Mouse (Mus musculus) embryonic facial prominence, embryonic 12.5 days (tissue): ENCODE results near the gene Clec5a. TPM values are rescaled to one million over a fixed set of nuclear protein-coding genes. Genes with fewer than 3 reads are reported as not detected.
"Not testable (repeated sequence)": the region's sequence is repeated elsewhere in the genome, so short reads cannot be mapped to it uniquely, and the experiment has no call there.

Experiments
- ATAC-seq: fragments of 200-750 bp; cut with Nextera tagmentation; 2 replicates; pipeline ENCODE4 v1.8.0; 2017; ENCODE audit not compliant: insufficient number of reproducible peaks, insufficient read depth, low FRiP score, low TSS enrichment
- H3K27ac ChIP-seq: fragments of 300-500 bp; sonication (generic); 2 replicates; pipeline ENCODE4 v1.5.1; 2016; ENCODE audit warnings: mild to moderate bottlenecking
- H3K27me3 ChIP-seq: fragments of 300-500 bp; sonication (generic); 2 replicates; pipeline ENCODE4 v1.6.1; 2016; ENCODE audit warnings: mild to moderate bottlenecking, moderate library complexity
- H3K36me3 ChIP-seq: fragments of 300-500 bp; sonication (generic); 2 replicates; pipeline ENCODE4 v1.6.1; 2016; ENCODE audit warnings: mild to moderate bottlenecking
- H3K4me1 ChIP-seq: fragments of 300-500 bp; sonication (generic); 2 replicates; pipeline ENCODE4 v1.6.1; 2016
- H3K4me2 ChIP-seq: fragments of 300-500 bp; sonication (generic); replicated peaks from 2 replicates; pipeline ENCODE4 v1.6.1; 2016; ENCODE audit warnings: mild to moderate bottlenecking, moderate library complexity
- H3K4me3 ChIP-seq: fragments of 300-500 bp; sonication (generic); 2 replicates; pipeline ENCODE4 v1.5.1; 2016; ENCODE audit warnings: mild to moderate bottlenecking
- H3K9ac ChIP-seq: fragments of 300-500 bp; sonication (generic); 2 replicates; pipeline ENCODE4 v1.6.1; 2016; ENCODE audit warnings: mild to moderate bottlenecking, moderate library complexity
- H3K9me3 ChIP-seq: fragments of 300-500 bp; sonication (generic); 2 replicates; pipeline ENCODE4 v1.6.1; 2016; ENCODE audit warnings: mild to moderate bottlenecking, moderate library complexity
- WGBS: fragments of 180-500 bp; shearing (Covaris S2); methylation state at CpG from one replicate; pipeline ENCODE4 v1.1.7; 2016; 5-methylcytosine and 5-hydroxymethylcytosine counted together
- polyA plus RNA-seq: library from polyadenylated mRNA; unstranded; fragments of >200 nt; fragmentation: Nextera tagmentation; extraction: Ambion mirVana; gene quantifications from 2 replicates; pipeline ENCODE4 v1.2.1, GENCODE M21; 2016

The Clec5a gene
- 0.45 and 0.93 TPM in 2 replicates for polyA plus RNA-seq

GRCm38 (mm10) chr6:40585645-40586044 lies at the start of gene Clec5a:
Clec5a (minus strand) TSS chr6:40585821.
- Histone ChIP-seq H3K4me1 (no peaks in the 10 kb centered on the region), H3K27ac (no peak within 1 kb of the TSS), H3K9me3 (no peaks in the 10 kb centered on the region), H3K36me3 (no peaks in the 10 kb centered on the region), H3K27me3 (no peaks in the 10 kb centered on the region), H3K9ac (no peak within 1 kb of the TSS), H3K4me3 (no peak within 1 kb of the TSS), H3K4me2 (no peak within 1 kb of the TSS)
- WGBS: 79% methylated on average over 5 of the region's 5 CpGs
- no peak for ATAC-seq

GRCm38 (mm10) chr6:40634640-40635071 lies 49.0 kb upstream of the Clec5a start:
- Histone ChIP-seq H3K4me3 (no peak overlapping the region), H3K9ac (no peak overlapping the region), H3K27ac (no peak overlapping the region), H3K27me3 (no peaks in the 10 kb centered on the region), H3K4me1 (no peaks in the 10 kb centered on the region), H3K36me3 (no peaks in the 10 kb centered on the region), H3K4me2 (no peak overlapping the region), H3K9me3 (no peaks in the 10 kb centered on the region)
- ATAC-seq: no peak
- WGBS: 70% methylated on average over 1 of the region's 1 CpGs

- no peak for ATAC-seq
Measured at GRCm38 (mm10) chr6:40628406-40629000, 42.9 kb upstream of the Clec5a start, which contains the start of gene Mgam. Mgam (plus strand) TSS chr6:40628831.

GRCm38 (mm10) chr6:40626111-40626510 lies 40.5 kb upstream of the Clec5a start:
- no peak overlapping the region for H3K4me2 ChIP-seq
- no peak overlapping the region for H3K4me3 ChIP-seq
- no peaks in the 10 kb centered on the region for H3K36me3 ChIP-seq
- H3K9ac ChIP-seq: no peak overlapping the region
- no peaks in the 10 kb centered on the region for H3K27me3 ChIP-seq
- ATAC-seq: no peak
- no peaks in the 10 kb centered on the region for H3K9me3 ChIP-seq
- H3K4me1 ChIP-seq: no peaks in the 10 kb centered on the region
- WGBS: 52% methylated on average over 1 of the region's 1 CpGs
- no peak overlapping the region for H3K27ac ChIP-seq

More at GRCm38 (mm10) chr6:40628406-40629000, 42.9 kb upstream of the Clec5a start, which contains the start of gene Mgam:
- no peak within 1 kb of the TSS for H3K4me3 ChIP-seq
- H3K27me3 ChIP-seq: no peaks in the 10 kb centered on the region
- H3K27ac ChIP-seq: no peak within 1 kb of the TSS
- H3K4me1 ChIP-seq: no peaks in the 10 kb centered on the region
- H3K9ac ChIP-seq: no peak within 1 kb of the TSS
- H3K36me3 ChIP-seq: no peaks in the 10 kb centered on the region
- H3K9me3 ChIP-seq: no peaks in the 10 kb centered on the region
- 85% methylated on average over 8 of the region's 8 CpGs for WGBS
- H3K4me2 ChIP-seq: no peak within 1 kb of the TSS

GRCm38 (mm10) chr6:40617965-40618364 lies 32.3 kb upstream of the Clec5a start:
- no peak overlapping the region for H3K4me2 ChIP-seq
- no peaks in the 10 kb centered on the region for H3K9me3 ChIP-seq
- 22% methylated on average over 2 of the region's 2 CpGs for WGBS
- no peaks in the 10 kb centered on the region for H3K36me3 ChIP-seq
- no peaks in the 10 kb centered on the region for H3K27me3 ChIP-seq
- ATAC-seq: no peak
- H3K4me3 ChIP-seq: no peak overlapping the region
- no peak overlapping the region for H3K9ac ChIP-seq
- no peak overlapping the region for H3K27ac ChIP-seq
- H3K4me1 ChIP-seq: no peaks in the 10 kb centered on the region

GRCm38 (mm10) chr6:40613260-40613852 lies 27.7 kb upstream of the Clec5a start, which contains the start of gene Tas2r138:
Tas2r138 (minus strand) TSS chr6:40613310.
- ATAC-seq: no peak
- Histone ChIP-seq H3K4me2 (no peak within 1 kb of the TSS), H3K27me3 (no peaks in the 10 kb centered on the region), H3K9ac (no peak within 1 kb of the TSS), H3K4me3 (no peak within 1 kb of the TSS), H3K9me3 (no peaks in the 10 kb centered on the region), H3K36me3 (no peaks in the 10 kb centered on the region), H3K27ac (no peak within 1 kb of the TSS), H3K4me1 (no peaks in the 10 kb centered on the region)
- WGBS: 90% methylated on average over 4 of the region's 4 CpGs

- no peaks in the 10 kb centered on the region for H3K27me3 ChIP-seq
- WGBS: 78% methylated on average over 8 of the region's 8 CpGs
- H3K36me3 ChIP-seq: no peaks in the 10 kb centered on the region
- no peak overlapping the region for H3K4me2 ChIP-seq
- H3K9me3 ChIP-seq: no peaks in the 10 kb centered on the region
- no peak overlapping the region for H3K9ac ChIP-seq
- no peak overlapping the region for H3K27ac ChIP-seq
- no peak for ATAC-seq
- no peak overlapping the region for H3K4me3 ChIP-seq
- H3K4me1 ChIP-seq: no peaks in the 10 kb centered on the region
Measured at GRCm38 (mm10) chr6:40610244-40610643, 24.6 kb upstream of the Clec5a start.

GRCm38 (mm10) chr6:40607431-40607830 lies 21.8 kb upstream of the Clec5a start:
- no peak for ATAC-seq
- H3K9me3 ChIP-seq: no peaks in the 10 kb centered on the region
- no peaks in the 10 kb centered on the region for H3K36me3 ChIP-seq
- no peak overlapping the region for H3K27ac ChIP-seq
- H3K4me2 ChIP-seq: no peak overlapping the region
- no peaks in the 10 kb centered on the region for H3K4me1 ChIP-seq
- no peak overlapping the region for H3K9ac ChIP-seq
- no peaks in the 10 kb centered on the region for H3K27me3 ChIP-seq
- no peak overlapping the region for H3K4me3 ChIP-seq

- WGBS: 31% methylated on average over 4 of the region's 4 CpGs
- ATAC-seq, H3K9me3 ChIP-seq, H3K27ac ChIP-seq, H3K36me3 ChIP-seq, H3K27me3 ChIP-seq, H3K4me3 ChIP-seq, H3K4me1 ChIP-seq, H3K9ac ChIP-seq, H3K4me2 ChIP-seq: not testable (repeated sequence)
Measured at GRCm38 (mm10) chr6:40598546-40598945, 12.9 kb upstream of the Clec5a start.

GRCm38 (mm10) chr6:40594804-40595550 lies 9.4 kb upstream of the Clec5a start:
- Histone ChIP-seq H3K27me3 (no peaks in the 10 kb centered on the region), H3K27ac (no peak overlapping the region), H3K9me3 (no peaks in the 10 kb centered on the region), H3K9ac (no peak overlapping the region), H3K4me3 (no peak overlapping the region), H3K4me2 (no peak overlapping the region), H3K4me1 (no peaks in the 10 kb centered on the region), H3K36me3 (no peaks in the 10 kb centered on the region)
- WGBS: 62% methylated on average over 3 of the region's 3 CpGs
- no peak for ATAC-seq

- Histone ChIP-seq H3K4me3 (no peak overlapping the region), H3K4me1 (no peaks in the 10 kb centered on the region), H3K27me3 (no peaks in the 10 kb centered on the region), H3K9me3 (no peaks in the 10 kb centered on the region), H3K27ac (no peak overlapping the region), H3K9ac (no peak overlapping the region), H3K4me2 (no peak overlapping the region), H3K36me3 (no peaks in the 10 kb centered on the region)
- 97% methylated on average over 2 of the region's 2 CpGs for WGBS
- no peak for ATAC-seq
Measured at GRCm38 (mm10) chr6:40588346-40588745, 2.7 kb upstream of the Clec5a start.

- no peak overlapping the region for H3K4me3 ChIP-seq
- no peak overlapping the region for H3K4me2 ChIP-seq
- no peaks in the 10 kb centered on the region for H3K27me3 ChIP-seq
- H3K27ac ChIP-seq: no peak overlapping the region
- no peaks in the 10 kb centered on the region for H3K36me3 ChIP-seq
- no peak overlapping the region for H3K9ac ChIP-seq
- no peaks in the 10 kb centered on the region for H3K4me1 ChIP-seq
- no peaks in the 10 kb centered on the region for H3K9me3 ChIP-seq
- 87% methylated on average over 6 of the region's 6 CpGs for WGBS
- no peak for ATAC-seq
Measured at GRCm38 (mm10) chr6:40584336-40584735, 1.3 kb downstream of the Clec5a start.
